Mouse (Mus musculus) neural tube, embryonic 11.5 days (tissue): ENCODE measurements around the gene Naa38. TPM values are rescaled to one million over a fixed set of nuclear protein-coding genes. Genes with fewer than 3 reads are reported as not detected.

Experiments
- ATAC-seq: fragments of 200-750 bp; cut with Nextera tagmentation; 2 replicates; pipeline ENCODE4 v1.8.0; 2017; ENCODE audit warnings: moderate number of reproducible peaks, mild to moderate bottlenecking, moderate TSS enrichment, moderate library complexity; ENCODE audit not compliant: insufficient read depth, low FRiP score, low TSS enrichment
- DNase-seq: peaks from one replicate; pipeline ENCODE4 v3.0.0-alpha.2; 2015; ENCODE audit warnings: low spot score
- H3K27ac ChIP-seq: fragments of 300-500 bp; sonication (generic); 2 replicates; pipeline ENCODE4 v1.5.1; 2014; ENCODE audit warnings: low read depth, mild to moderate bottlenecking, low read length
- H3K27me3 ChIP-seq: fragments of 300-500 bp; sonication (generic); 2 replicates; pipeline ENCODE4 v1.6.1; 2014; ENCODE audit warnings: mild to moderate bottlenecking, low read length, mixed read lengths; ENCODE audit not compliant: control insufficient read depth, insufficient read depth
- H3K36me3 ChIP-seq: fragments of 300-500 bp; sonication (generic); 2 replicates; pipeline ENCODE4 v1.6.1; 2014; ENCODE audit warnings: mild to moderate bottlenecking, low read length, moderate library complexity, mixed read lengths; ENCODE audit not compliant: control insufficient read depth, insufficient read depth
- H3K4me1 ChIP-seq: fragments of 300-500 bp; sonication (generic); 2 replicates; pipeline ENCODE4 v1.6.1; 2014; ENCODE audit warnings: low read length, mixed read lengths; ENCODE audit not compliant: control insufficient read depth, insufficient read depth
- H3K4me2 ChIP-seq: fragments of 300-500 bp; sonication (generic); 2 replicates; pipeline ENCODE4 v1.6.1; 2014; ENCODE audit warnings: low read depth, mild to moderate bottlenecking, moderate library complexity
- H3K4me3 ChIP-seq: fragments of 300-500 bp; sonication (generic); 2 replicates; pipeline ENCODE4 v1.5.1; 2014; ENCODE audit warnings: low read depth, low read length
- H3K9ac ChIP-seq: fragments of 300-500 bp; sonication (generic); 2 replicates; pipeline ENCODE4 v1.6.1; 2014; ENCODE audit warnings: mild to moderate bottlenecking, low read length
- H3K9me3 ChIP-seq: fragments of 300-500 bp; sonication (generic); 2 replicates; pipeline ENCODE4 v1.6.1; 2016; ENCODE audit warnings: low read length; ENCODE audit not compliant: control insufficient read depth
- WGBS: fragments of 180-500 bp; shearing (Covaris S2); extraction: QIAGEN DNeasy Blood & Tissue Kit; methylation state at CpG from one replicate; pipeline ENCODE4 v1.1.7; 2014; 5-methylcytosine and 5-hydroxymethylcytosine counted together
- polyA plus RNA-seq: library from polyadenylated mRNA; unstranded; fragments of >200 nt; fragmentation: Nextera tagmentation; extraction: Ambion mirVana; gene quantifications from 2 replicates; pipeline ENCODE4 v1.2.1, GENCODE M21; 2014

The Naa38 gene
- polyA plus RNA-seq, 1 experiment from 2014 or later: 125 TPM

GRCm38 (mm10) chr11:69419443-69419812 is 24.1 kb downstream of the Naa38 start:
- Histone ChIP-seq H3K9ac (peak overlapping the region; percentile 41), H3K27ac (peak overlapping the region; percentile 54), H3K36me3 (no peaks in the 10 kb centered on the region), H3K4me3 (peak overlapping the region; percentile 81), H3K4me2 (peak overlapping the region; percentile 63), H3K27me3 (peaks cover 16% of the 10 kb centered on the region), H3K9me3 (no peaks in the 10 kb centered on the region), H3K4me1 (peaks cover 30% of the 10 kb centered on the region)
- ATAC-seq (no peak), DNase-seq (peak; percentile 54)
- under 1% methylated on average over 19 of the region's 19 CpGs for WGBS

GRCm38 (mm10) chr11:69419813-69420553 is 24.7 kb downstream of the Naa38 start:
- Histone ChIP-seq H3K4me3 (peak overlapping the region; percentile 81), H3K27me3 (peaks cover 16% of the 10 kb centered on the region), H3K36me3 (no peaks in the 10 kb centered on the region), H3K4me2 (peak overlapping the region; percentile 63), H3K27ac (peak overlapping the region; percentile 54), H3K9me3 (no peaks in the 10 kb centered on the region), H3K9ac (peak overlapping the region; percentile 41), H3K4me1 (peaks cover 25% of the 10 kb centered on the region)
- WGBS: under 1% methylated on average over 30 of the region's 31 CpGs
- DNase-seq (peak; percentile 49), ATAC-seq (no peak)

- Histone ChIP-seq H3K4me1 (peaks cover 22% of the 10 kb centered on the region), H3K27ac (no peak overlapping the region), H3K27me3 (peaks cover 16% of the 10 kb centered on the region), H3K4me3 (peak overlapping the region; percentile 81; the same call in 1 of the 2 replicates), H3K9me3 (no peaks in the 10 kb centered on the region), H3K9ac (peak overlapping the region; percentile 20; the same call in 1 of the 2 replicates), H3K4me2 (peak overlapping the region; percentile 63), H3K36me3 (no peaks in the 10 kb centered on the region)
- 7% methylated on average over 10 of the region's 10 CpGs for WGBS
- DNase-seq: no peak
- no peak for ATAC-seq
Measured at GRCm38 (mm10) chr11:69420554-69421000, 25.3 kb downstream of the Naa38 start.

GRCm38 (mm10) chr11:69421131-69421977 is 26.1 kb downstream of the Naa38 start:
- Histone ChIP-seq H3K4me1 (peaks cover 22% of the 10 kb centered on the region), H3K4me3 (no peak overlapping the region), H3K27ac (no peak overlapping the region), H3K9me3 (no peaks in the 10 kb centered on the region), H3K4me2 (peak overlapping the region; percentile 63), H3K9ac (no peak overlapping the region), H3K36me3 (no peaks in the 10 kb centered on the region), H3K27me3 (peaks cover 16% of the 10 kb centered on the region)
- DNase-seq (no peak), ATAC-seq (no peak)
- WGBS: 12% methylated on average over 25 of the region's 25 CpGs

- no peak overlapping the region for H3K4me2 ChIP-seq
- no peak overlapping the region for H3K4me3 ChIP-seq
- H3K9ac ChIP-seq: no peak overlapping the region
- ATAC-seq (no peak), DNase-seq (no peak)
- H3K27ac ChIP-seq: no peak overlapping the region
- no peaks in the 10 kb centered on the region for H3K36me3 ChIP-seq
- H3K27me3 ChIP-seq: peaks cover 16% of the 10 kb centered on the region
- no peaks in the 10 kb centered on the region for H3K9me3 ChIP-seq
- peaks cover 14% of the 10 kb centered on the region for H3K4me1 ChIP-seq
- 87% methylated on average over 10 of the region's 10 CpGs for WGBS
Measured at GRCm38 (mm10) chr11:69422842-69423241, 27.6 kb downstream of the Naa38 start.

- H3K4me2 ChIP-seq: no peak overlapping the region
- peaks cover 14% of the 10 kb centered on the region for H3K4me1 ChIP-seq
- H3K27me3 ChIP-seq: peaks cover 16% of the 10 kb centered on the region
- H3K36me3 ChIP-seq: no peaks in the 10 kb centered on the region
- DNase-seq: no peak
- no peaks in the 10 kb centered on the region for H3K9me3 ChIP-seq
- no peak overlapping the region for H3K9ac ChIP-seq
- ATAC-seq: no peak
- no peak overlapping the region for H3K4me3 ChIP-seq
- no peak overlapping the region for H3K27ac ChIP-seq
- 78% methylated on average over 6 of the region's 6 CpGs for WGBS
Measured at GRCm38 (mm10) chr11:69423885-69424284, 28.6 kb downstream of the Naa38 start.

- ATAC-seq (no peak), DNase-seq (no peak)
- Histone ChIP-seq H3K4me1 (no peaks in the 10 kb centered on the region), H3K27ac (no peak overlapping the region), H3K9ac (no peak overlapping the region), H3K9me3 (no peaks in the 10 kb centered on the region), H3K4me2 (no peak overlapping the region), H3K4me3 (no peak overlapping the region), H3K36me3 (no peaks in the 10 kb centered on the region), H3K27me3 (peaks cover 8% of the 10 kb centered on the region)
- 79% methylated on average over 2 of the region's 2 CpGs for WGBS
Measured at GRCm38 (mm10) chr11:69426246-69426645, 31.0 kb downstream of the Naa38 start.

- Histone ChIP-seq H3K27ac (no peak overlapping the region), H3K4me2 (no peak overlapping the region), H3K36me3 (no peaks in the 10 kb centered on the region), H3K9me3 (no peaks in the 10 kb centered on the region), H3K4me3 (no peak overlapping the region), H3K9ac (no peak overlapping the region), H3K27me3 (no peaks in the 10 kb centered on the region), H3K4me1 (no peaks in the 10 kb centered on the region)
- no peak for ATAC-seq
- DNase-seq: no peak
- WGBS: 26% methylated on average over 4 of the region's 4 CpGs
Measured at GRCm38 (mm10) chr11:69428751-69429150, 33.5 kb downstream of the Naa38 start.
